Mouse (Mus musculus) kidney, adult 2 months (tissue): Measurements from ENCODE around the gene Acadl.

Experiments used
- CTCF ChIP-seq: fragments of 200-500 bp; conservative IDR thresholded peaks from 2 replicates; pipeline ENCODE4 v1.5.1; 2011; ENCODE audit warnings: low read depth, mild to moderate bottlenecking, control low read depth, low read length, moderate library complexity, mixed read lengths; ENCODE audit not compliant: insufficient read depth, insufficient read length
- POLR2A ChIP-seq: fragments of 200-500 bp; IDR thresholded peaks from one replicate; pipeline ENCODE4 v1.6.1; 2011; ENCODE audit warnings: low read depth, low read length, control low read depth

DNA sequence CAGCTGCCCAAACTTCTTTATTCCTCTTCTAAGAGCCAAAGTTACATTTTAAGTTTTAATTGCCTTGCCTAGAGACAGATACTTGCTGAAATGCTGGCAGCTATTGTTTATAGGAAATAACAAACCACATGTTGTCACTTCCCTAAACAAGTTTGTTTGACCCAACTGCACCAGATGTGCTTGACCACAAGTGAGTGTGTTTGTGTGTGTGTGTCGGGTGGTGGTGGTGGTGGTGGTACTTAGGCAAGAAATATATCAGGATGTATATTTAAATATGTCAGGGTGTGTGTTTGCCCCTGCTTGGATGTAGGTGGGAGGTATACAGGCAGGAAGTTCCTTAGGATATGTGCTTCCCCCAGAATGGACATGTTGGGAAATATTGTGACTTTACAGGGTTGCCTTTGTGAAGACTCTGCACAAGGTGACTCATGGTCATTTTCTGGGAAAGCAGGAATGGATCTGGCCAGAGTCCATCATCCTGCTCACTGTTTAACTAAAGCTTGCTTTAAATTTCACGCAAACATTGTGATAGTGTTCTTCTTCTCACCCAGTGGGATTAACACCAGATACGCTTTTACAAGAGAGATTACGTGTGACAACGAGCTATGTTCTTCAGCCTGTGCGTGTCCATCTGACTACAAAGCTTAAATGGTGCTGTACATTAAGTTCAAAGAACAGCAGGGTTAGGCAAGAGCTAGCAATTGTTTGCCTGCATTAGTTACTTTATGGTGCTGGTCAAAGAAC lies 32.2 kb upstream of the Acadl start:
- no peak for TF ChIP-seq CTCF
- TF ChIP-seq POLR2A = no peak
